Mouse (Mus musculus) ES-Bruce4 (cell line): ENCODE results near the gene Ctnna3.
"Not testable (repeated sequence)": the region's sequence is repeated elsewhere in the genome, so short reads cannot be mapped to it uniquely, and the experiment has no call there.

Source experiments
- CTCF ChIP-seq: IDR thresholded peaks from one replicate; pipeline ENCODE4 v1.8.1; 2011; ENCODE audit warnings: low read depth, low read length
- POLR2A ChIP-seq: IDR thresholded peaks from one replicate; pipeline ENCODE4 v1.8.1; 2011; ENCODE audit warnings: low read length; ENCODE audit not compliant: insufficient read depth

DNA sequence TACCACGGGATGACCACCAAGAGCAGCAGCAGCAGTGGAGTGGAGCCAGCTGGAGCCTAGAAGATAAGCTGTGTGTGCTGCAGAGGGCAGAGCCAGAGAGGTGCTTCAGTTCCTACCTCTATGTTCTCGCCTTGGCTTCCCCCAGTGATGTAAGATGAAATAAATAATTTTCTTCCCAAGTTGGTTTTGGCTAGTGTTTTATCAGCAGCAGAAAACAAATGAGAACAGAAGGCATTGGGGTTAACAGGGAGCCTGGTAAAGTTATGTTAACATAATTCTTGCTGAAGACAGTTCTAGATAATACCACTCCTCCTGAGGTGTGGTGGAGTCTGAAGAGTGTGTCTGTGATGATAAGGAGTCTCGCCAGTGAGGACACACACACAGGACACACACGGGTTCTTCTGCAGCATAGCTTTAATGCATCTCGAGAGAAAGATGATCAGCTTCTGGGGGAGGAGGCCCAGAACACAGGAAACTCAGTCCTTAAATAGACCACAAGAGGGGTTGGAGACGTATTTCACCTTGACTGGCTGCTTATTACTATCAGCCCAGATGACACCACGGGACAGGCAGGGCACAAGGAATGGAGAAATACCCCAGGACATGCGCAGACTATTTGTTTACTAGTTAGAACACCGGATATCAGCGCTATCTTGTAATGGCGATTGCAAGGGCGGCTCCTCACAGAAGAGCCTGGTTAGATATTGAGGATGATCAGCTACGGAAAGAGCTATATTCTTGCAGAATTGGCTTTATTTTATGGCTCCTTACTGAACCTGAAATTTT, 14.9 kb downstream of the Ctnna3 start:
- TF ChIP-seq POLR2A, CTCF: not testable (repeated sequence)
